Mouse (Mus musculus) limb, embryonic 15.5 days (tissue): Measurements from ENCODE around the gene Rgs1. TPM values are rescaled to one million over a fixed set of nuclear protein-coding genes. Genes with fewer than 3 reads are reported as not detected.

ENCODE experiments used
- polyA plus RNA-seq: library from polyadenylated mRNA; unstranded; fragments of >200 nt; fragmentation: Nextera tagmentation; extraction: Ambion mirVana; gene quantifications from 2 replicates; pipeline ENCODE4 v1.2.1, GENCODE M21; 2015

The Rgs1 gene
- polyA plus RNA-seq, 1 experiment from 2014 or later: 0.96 TPM

Other genes starting within 250 kb of the Rgs1 start
- gene Rgs2, start 245.1 kb downstream of the Rgs1 start, polyA plus RNA-seq: 57.7 and 59.7 TPM in 2 replicates
- gene Rgs13, start 71.9 kb downstream of the Rgs1 start, polyA plus RNA-seq: 1.2 and 1.7 TPM in 2 replicates